Mouse (Mus musculus) urinary bladder, postnatal 14 days (tissue): ENCODE data around the gene Cbx1.

ENCODE experiments used
- DNase-seq: peaks from one replicate; pipeline ENCODE4 v3.0.0; 2021; ENCODE audit warnings: low spot score

Gene Cbx1

DNA sequence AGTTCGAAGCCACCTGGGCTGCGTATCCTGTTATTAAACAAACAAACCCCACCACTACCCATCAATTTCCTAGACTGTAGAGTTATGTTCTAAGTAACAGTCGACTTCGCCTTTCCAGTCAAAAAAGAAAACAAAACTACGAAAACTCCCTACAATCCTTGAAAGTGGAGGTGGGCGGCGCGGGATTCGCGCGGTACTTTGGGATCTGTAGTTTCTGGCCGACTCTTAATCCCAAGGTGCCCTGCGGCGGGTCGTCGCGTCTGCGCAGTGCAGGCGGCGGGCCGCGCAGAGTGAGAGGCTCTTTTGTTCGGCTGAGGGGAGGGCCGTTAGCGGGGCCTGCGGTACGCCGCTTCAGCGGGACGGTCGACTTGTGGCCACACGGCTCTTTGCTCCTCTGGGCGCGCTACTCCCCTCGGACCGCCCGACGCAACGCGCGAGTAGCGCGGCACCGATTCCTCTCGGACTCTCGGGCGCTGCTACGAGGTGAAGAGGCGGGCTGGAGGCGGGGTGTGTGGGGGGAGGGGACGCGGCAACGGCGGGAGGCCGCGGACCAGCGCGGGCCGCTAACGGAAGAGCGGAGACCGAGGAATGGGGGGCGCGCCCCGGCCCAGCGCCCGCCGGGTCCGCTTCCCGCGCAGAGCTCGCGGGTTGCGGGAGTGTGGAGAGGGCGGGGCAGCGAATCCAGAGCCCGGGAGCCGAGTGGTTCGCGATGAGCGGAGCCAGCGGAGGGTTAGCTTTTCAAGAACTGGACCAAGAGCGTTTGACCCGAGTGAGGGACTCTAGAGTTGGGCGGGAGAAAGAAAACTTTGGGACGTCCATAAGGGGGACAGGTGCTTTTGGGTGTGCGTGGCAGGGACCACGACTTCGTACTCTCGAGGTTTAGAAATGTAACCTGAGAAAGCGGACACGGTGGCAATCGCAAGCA is at the start of gene Cbx1:
TSS of gene Cbx1 (plus strand) at position 257 of the 925 bp plus-strand sequence.
- DNase-seq, result peak; percentile 91

GRCm38 (mm10) chr11:96740796-96741195 is 48.1 kb upstream of the Cbx1 start:
- no peak for DNase-seq

DNA sequence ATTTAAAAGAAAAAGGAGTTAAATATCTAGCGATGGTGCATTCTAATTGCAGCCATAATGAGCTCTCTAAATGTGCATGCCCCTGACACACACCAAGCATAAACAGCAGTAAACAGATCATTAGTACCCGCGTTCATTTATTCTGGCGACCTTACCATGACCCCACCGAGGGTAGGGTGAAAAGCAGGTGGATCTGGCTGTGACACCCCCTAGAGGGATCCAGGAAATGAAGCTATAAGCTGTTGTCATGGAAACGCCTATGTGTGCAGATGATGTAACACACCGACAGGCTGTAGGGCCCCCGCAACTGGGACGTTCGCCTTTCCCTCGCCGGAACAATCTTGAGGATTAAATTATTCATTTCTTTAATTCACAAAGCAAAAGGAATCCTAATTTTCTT is 46.9 kb upstream of the Cbx1 start:
- DNase-seq, result no peak

DNA sequence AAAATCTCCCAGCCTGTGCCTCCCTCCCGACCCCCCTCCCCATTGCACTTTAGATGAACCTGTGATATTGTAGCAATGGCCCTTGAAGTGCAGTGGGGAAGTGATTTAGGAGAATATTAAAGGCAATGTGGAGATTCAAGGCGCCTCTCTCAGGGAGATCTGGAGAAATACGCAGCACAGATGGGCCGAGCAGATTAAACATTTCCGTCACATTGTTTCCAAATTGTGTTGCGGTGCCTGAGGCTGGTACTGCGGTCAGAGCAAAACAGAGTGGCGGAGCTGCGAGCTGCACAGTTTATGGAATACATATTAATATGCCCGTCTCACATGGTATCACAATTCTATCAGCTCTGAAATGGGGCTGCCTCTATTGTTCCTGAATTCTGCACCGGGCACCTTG is 45.9 kb upstream of the Cbx1 start:
- no peak for DNase-seq

DNA sequence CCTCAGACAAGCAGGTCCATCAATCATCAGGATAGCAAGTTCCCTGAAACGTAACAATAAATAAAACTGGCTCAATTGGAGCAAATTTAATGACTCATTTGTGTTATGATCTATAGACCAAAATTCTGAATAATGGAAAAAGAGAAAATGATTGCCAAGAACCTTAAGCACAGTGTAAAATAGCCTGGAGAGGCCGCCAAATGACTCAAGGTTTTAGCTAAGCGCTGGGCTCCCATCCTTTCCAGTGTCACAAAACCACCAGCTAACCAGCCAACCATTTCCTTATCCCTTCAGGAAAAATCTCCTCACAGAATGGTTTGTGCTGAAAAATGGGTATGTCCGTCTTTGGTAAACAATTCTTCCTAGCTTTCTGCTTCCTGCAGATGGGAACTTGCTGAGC is 45.0 kb upstream of the Cbx1 start:
- no peak for DNase-seq

- DNase-seq, result no peak
Measured at GRCm38 (mm10) chr11:96746648-96747047, 42.3 kb upstream of the Cbx1 start.

- DNase-seq, result no peak
Measured at GRCm38 (mm10) chr11:96747555-96747954, 41.4 kb upstream of the Cbx1 start.

DNA sequence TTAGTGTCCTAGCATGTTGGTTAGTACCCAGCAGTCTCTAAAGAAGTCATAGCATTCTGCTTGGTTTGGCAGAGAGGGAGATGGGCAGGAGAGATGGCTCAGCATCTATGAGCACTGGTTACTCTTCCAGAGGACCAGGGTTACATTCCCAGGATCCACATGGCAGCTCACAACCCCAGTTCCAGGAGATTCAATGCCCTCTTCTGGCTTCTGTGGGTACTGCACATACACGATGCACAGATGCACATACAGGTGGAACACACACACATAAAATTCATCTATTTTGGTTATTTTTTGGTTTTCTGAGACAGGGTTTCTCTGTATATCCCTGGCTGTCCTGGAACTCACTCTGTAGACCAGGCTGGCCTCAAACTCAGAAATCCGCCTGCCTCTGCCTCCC is 33.6 kb upstream of the Cbx1 start:
- no peak for DNase-seq

DNA sequence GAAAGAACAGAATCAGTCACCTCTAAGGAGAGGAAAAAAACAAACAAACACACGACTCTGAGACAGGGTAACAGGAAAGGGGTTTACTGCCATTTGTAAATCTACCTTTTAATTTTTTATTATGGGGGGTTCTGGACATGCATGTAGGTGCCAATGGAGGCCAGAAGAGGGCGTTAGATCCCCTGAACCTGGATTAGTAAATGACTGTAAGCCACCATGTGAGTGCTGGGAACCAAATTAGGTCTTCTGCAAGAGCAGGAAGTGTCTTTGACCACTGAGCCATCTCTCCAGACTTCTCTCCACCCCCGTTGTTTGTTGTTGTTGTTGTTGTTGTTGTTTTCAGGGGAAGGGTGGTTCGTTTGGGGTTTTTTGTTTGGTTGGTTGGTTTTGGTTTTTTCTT is 31.5 kb upstream of the Cbx1 start:
- DNase-seq, result no peak

GRCm38 (mm10) chr11:96758402-96758801 is 30.5 kb upstream of the Cbx1 start:
- no peak for DNase-seq

- DNase-seq, result peak; percentile 55
Measured at GRCm38 (mm10) chr11:96760042-96760441, 28.9 kb upstream of the Cbx1 start.

DNA sequence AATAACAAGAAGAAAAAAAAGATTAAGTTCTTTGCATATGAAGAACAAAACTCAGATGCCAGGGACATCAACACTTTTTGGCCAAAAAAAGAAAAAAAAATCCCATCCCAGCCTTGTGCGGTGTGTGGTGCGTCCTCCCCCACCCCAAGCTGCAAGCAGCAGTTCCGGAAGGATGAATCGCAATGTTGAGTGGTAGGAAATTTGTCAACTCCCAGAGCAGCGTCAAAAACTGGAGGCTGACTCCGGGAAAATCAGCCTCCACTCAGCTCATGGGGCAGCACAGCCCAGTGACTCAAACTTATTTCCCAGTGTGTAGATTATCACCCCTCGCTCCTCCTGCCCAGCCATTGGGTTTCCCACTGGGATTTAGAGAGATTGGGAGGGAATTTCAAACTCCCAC is 26.9 kb upstream of the Cbx1 start:
- no peak for DNase-seq

- peak; percentile 31 for DNase-seq
Measured at GRCm38 (mm10) chr11:96762742-96763470, 26.0 kb upstream of the Cbx1 start.

GRCm38 (mm10) chr11:96764511-96765350 is 24.2 kb upstream of the Cbx1 start:
- DNase-seq, result no peak

GRCm38 (mm10) chr11:96765645-96766044 is 23.3 kb upstream of the Cbx1 start:
- DNase-seq, result no peak

- DNase-seq, result peak; percentile 46
Measured at GRCm38 (mm10) chr11:96766555-96766954, 22.4 kb upstream of the Cbx1 start.

- DNase-seq, result no peak
Measured at GRCm38 (mm10) chr11:96767096-96767495, 21.8 kb upstream of the Cbx1 start.

- DNase-seq, result no peak
Measured at GRCm38 (mm10) chr11:96768240-96768639, 20.7 kb upstream of the Cbx1 start.

DNA sequence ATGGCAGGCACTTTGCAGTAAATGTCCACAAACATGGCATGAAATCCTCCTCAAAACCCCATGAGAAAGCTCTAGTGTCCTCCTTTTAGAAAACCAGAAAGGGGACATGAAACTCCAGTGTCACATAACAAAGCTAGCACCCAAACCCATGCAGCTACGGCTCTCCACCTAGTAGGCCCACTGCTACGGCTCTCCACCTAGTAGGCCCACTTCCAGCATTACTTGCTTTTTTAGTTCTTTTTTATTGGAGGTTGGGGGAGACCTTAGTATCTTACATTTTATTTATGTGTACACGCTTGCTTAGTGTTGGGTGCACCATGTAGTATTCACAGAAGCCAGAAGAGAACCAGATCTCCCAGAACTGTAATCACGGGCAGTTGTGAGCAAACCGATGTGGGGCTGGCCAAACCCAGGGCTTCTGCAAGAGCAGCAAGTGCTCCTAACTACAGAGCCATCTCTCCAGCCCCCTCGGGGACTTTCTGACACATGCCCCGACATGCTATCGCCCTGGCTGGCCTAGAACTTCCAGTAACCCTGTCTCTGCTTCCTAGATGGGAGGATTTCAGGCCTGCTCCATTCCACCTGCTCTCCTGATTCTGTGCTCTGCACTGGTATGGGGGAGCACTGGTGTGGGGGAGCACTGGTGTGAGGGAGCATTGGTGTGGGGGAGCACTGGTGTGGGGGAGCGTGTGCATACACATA is 17.5 kb upstream of the Cbx1 start:
- no peak for DNase-seq

GRCm38 (mm10) chr11:96772413-96772812 is 16.5 kb upstream of the Cbx1 start:
- DNase-seq, result no peak

- DNase-seq, result no peak
Measured at GRCm38 (mm10) chr11:96774536-96774935, 14.4 kb upstream of the Cbx1 start.

DNA sequence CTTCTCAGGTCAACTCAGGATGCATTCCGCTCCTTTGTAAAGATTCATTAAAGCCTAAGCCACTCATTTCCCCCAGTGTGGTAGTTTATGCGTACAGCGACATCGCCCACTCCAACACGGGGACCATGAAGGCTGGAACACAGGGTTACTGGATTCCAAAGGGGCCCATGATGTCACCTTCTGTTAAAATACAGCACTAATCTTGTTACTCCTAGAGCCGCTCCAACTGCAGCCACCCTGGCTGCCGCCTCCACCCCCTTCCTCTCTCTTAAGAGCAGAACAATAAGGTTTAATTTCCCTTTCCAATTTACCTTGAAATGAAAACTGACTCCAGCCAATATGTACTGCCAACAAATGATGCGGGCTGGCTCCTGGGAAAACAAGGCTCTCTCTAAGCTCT is 13.9 kb upstream of the Cbx1 start:
- no peak for DNase-seq
